Mouse (Mus musculus): ENCODE measurements around the gene Stard10. TPM values are rescaled to one million over a fixed set of nuclear protein-coding genes. Genes with fewer than 3 reads are reported as not detected.

The Stard10 gene
- polyA plus RNA-seq (2015; fragmentation: Nextera tagmentation; extraction: Ambion mirVana), result 12.3 and 14.6 TPM in 2 replicates

DNA sequence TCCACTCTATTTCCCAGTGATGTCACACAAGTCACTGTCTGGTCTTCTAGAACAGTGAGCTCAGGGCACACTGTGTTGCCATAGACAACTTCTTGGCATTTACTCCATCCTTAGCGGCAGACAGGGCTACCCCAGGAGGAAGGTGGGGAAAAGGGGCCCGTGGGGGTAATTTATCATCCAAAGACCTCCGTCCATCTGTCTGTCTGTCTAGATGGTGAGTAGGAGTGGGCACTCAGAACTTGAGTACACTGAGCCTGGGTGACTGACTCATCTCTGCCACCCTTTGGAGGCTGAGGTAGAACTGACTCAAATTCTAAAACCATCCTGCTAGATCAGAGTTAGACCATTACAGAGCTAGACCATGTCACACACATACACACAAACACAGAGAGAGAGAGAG lies at the start of gene Stard10:
Gene Stard10, plus strand, starts transcription at position 73 of the 400 bp plus-strand sequence.
- DNase-seq (ENCODE audit: low spot score), result no peak

DNA sequence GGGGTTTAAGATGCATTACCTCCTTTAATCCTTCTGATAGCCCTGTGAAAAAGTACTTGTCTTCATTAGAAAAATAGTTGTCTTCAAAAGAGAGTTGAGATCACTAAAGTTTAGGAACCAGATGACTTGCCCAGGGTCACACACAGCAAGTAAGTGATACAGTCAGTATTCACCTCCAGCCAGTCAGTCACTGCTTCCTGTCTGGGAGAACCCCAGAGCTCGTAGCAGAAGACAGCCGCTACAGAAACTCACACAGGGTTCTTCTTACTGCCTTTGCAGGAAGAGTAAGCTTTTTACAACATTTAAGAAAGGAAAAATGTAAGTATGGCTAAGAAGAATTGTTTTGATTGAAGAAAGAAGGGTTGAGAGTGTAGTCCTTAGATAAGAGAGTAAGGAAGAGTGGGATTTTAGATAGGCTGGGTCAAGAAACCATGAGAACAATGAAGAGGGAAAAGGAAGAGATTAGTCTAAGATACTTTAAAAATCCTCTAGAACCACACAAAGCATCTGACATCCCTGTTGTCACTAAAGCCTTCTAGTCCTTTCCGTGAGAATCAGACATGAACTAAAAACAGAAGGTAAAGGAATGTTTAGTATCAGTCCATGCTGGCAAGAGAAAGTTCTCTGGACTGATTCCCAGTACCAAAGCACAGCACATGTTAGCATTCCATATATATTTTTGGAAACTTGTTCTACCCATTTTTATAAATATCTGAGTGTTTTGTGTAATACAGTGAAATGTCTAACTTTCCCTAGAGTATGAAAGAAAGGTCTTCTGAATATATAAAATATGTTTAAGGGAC lies 49.2 kb upstream of the Stard10 start:
- no peak for DNase-seq (ENCODE audit: low spot score)

DNA sequence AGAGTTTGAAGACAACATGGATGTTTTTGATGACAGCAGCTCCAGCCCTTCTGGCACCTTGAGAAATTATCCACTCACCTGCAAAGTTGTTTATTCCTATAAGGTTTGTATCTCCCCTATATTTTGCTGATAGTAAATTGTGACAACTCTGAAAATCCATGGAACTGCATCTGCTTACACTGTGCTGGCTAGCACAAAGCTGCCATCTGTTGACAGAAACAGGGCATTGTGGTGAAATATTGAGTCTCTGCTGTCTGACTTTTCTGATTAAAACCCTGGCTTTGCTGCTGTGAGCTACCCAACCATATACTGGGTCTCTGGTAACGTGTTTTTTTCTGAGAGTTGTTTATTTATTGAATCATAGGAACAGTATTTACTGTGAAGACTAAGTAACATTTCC lies 45.3 kb upstream of the Stard10 start:
- no peak for DNase-seq (ENCODE audit: low spot score)

DNA sequence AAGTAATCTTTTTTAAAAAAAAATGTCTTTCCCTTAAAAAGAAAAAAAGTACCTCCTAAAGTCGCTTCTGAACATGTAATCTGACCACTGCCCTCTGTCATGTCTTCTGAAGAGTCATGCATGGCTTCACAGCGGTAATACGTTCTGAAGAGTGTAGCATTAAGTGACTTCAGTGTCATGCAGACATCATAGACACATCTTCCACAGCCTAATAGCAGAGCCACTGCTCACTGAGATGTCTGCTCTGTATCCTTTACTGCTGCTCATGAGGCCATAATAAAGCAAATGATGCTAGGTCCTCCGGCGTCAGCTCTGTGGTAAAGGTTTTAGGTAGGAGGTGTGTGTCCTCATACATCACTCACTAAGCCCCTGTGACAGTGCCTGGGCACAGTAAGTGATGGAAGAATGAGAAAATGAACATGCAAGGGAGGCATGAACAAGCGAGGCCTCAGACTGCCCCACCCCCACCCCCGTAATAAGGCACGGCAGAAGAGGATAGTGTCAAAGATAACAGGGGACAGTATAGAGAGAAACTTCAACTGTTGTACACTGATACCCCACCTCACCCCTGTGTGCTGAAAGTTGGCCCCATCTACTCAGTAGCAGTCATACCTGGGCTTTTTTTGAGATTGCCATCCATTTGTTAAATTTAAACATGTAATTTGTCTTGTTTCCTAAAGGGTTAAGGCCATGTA lies 44.3 kb upstream of the Stard10 start:
- DNase-seq (ENCODE audit: low spot score), result no peak

DNA sequence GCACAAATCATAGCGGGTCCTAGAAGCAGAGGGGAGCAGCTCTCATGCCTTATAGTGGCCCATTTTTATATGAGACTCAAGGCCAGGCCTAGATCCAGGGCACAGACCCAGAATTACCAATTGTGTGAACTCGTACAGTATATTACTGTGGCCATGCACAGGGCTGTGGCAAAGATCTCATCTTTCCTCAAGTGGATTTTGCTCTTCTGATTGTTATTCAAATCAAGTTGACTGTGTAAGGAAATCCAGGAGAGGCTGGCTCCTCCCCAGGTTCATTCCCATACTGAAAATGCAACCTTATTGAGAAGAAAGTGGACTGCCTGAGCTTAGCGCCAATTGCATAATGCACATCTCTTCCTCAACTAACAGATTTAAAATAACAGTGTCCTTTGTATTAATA lies 34.2 kb upstream of the Stard10 start:
- DNase-seq (ENCODE audit: low spot score), result no peak

DNA sequence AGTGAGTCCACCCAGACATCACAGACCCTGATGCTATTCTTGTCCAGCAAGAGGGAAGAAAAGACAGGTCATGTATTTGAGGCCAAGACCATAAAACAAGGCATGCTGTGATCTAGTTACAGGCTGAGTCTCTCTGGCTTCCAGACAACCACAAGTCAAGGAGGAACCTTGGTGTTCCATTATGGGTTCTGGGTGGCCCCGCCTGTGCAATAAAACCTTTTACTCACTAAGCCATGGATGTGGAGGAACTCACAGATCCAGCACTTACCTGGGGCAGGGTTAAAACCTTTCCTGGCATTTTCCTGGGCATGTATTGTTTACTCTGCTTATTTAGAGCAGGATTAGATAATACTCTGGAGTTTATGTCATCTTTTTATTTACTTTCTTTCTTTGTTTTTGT lies 32.4 kb upstream of the Stard10 start:
- no peak for DNase-seq (ENCODE audit: low spot score)

DNA sequence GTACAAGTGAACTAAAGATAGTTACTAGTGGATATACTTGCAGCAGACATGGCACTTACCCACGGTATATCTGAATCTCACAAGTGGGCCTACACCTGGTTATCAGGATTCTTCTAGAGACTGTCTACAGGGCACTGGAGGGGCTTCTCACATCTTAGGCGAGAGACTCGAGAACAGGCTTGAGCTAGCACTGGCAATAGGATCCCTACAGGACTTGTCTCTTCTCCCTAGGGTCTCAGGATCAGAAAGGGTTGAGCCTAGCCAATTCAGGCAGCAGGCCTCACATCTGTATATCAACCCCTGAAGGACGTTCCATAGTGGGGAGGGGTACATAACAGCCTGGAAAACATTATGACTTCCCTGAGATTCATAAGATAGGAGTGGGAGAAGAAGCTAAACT lies 30.0 kb upstream of the Stard10 start:
- DNase-seq (ENCODE audit: low spot score), result no peak

DNA sequence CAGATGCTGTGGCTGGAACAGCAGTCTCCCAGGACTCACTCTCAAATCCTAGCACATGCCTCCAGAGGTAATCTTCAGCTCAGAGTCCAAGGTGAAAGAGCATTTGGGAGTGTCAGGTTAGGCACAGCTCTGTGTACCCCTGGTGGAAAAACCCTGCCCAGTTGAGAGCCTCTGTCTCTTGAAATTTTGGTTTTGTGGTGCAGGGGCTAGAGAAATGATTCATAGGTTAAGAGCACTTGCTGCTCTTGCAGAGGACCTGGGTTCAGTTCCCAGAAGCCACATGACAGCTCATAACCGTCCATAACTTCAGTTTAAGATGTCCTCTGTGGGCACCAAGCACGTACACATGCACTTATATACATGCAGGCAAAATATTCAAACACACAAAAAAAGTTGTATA lies 29.1 kb upstream of the Stard10 start:
- no peak for DNase-seq (ENCODE audit: low spot score)

DNA sequence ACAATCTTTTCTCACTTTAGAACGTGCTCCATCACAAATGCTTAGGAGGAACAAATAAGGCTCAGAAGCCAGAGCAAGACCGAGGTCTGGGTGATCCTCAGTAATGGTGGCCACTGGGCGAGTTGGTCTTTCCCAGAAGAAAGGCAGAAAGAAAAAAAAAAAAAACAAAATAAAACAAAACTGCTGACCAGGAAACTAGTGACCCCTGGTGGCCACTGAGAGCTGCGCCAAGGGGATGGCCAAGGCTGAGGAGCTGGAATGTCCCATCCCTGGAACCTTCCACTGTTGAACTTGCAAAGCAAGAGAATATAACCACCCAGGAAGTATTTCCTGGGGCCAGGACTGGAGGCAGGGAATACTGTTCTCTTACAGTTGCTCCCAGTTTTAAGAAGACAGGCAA lies 28.4 kb upstream of the Stard10 start:
- peak; percentile 31 for DNase-seq (ENCODE audit: low spot score)

DNA sequence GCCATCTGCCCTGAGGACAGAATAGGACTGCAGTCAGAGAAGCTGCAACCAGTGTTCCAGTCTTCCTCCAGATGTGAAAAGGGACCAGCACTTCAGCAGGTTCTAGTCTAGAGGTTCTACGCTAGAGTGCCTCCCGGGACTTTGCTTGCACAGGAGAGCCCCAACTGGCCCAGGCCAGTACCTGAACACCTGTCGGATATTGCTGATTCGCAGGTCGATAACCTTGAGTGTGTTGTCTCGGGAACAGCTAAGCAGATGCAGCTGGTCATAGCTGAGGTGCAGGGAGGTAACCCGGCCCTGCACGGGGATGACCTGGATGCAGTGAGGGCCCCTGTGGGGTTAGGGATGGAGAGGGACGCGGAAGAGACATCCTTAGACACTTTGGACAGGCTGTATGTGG lies 26.5 kb upstream of the Stard10 start:
- no peak for DNase-seq (ENCODE audit: low spot score)

DNA sequence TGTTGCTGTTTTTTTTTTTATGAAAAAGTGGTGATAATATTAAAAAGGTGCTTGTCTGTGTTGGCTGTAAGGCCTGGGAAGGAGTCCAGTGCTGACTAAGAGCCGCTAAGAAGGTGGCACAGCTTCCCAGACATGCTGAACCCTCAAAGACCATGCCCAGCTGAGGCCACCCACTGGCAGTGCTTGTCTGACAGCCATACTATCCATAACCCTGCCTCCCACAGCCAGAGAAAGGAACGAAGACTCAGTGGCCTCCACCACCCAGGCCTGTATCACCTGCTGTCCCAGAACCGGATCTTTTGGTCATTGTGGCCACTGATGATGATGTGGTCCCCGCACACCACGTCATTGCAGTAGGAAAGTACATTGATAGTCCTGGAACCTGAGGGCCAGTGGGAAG lies 25.7 kb upstream of the Stard10 start:
- no peak for DNase-seq (ENCODE audit: low spot score)

DNA sequence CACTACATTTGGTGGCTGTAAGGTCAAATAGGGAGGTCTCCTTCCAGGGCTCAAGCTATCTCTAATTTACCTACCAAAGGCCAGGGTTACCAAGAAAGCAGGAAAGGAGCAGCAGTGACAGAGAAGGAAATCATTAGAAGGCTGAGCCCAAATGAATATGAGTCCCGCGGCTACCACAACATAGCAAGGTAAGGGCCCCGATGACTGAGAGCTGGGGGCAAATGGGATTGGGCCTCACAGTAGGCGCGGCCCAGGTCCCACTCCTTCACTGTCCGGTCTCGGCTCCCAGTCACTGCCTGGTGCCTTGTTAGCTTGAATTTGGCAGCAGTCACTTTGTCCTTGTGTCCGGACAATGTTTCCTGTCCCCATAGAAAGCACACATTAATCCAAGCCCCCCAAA lies 25.2 kb upstream of the Stard10 start:
- no peak for DNase-seq (ENCODE audit: low spot score)

DNA sequence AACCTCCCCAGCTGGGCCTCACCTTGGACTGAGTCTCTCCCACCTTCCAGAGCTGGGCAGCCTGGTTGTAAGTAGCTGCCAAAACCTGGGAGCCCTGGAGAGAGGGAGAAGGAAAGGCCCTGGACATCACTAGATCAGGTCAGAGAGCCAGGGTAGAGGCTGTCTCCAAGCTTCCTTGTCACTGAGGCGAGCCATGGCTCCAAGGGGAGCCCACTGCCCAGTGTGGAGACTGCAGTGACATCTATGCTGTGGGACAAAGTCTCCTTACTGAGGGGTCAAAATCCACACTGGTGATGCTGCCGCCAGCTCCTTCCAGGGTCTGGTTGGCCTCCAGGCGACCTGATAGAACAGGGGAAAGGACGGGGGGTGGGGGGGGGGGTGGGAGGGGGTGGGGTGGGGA lies 24.8 kb upstream of the Stard10 start:
- no peak for DNase-seq (ENCODE audit: low spot score)

DNA sequence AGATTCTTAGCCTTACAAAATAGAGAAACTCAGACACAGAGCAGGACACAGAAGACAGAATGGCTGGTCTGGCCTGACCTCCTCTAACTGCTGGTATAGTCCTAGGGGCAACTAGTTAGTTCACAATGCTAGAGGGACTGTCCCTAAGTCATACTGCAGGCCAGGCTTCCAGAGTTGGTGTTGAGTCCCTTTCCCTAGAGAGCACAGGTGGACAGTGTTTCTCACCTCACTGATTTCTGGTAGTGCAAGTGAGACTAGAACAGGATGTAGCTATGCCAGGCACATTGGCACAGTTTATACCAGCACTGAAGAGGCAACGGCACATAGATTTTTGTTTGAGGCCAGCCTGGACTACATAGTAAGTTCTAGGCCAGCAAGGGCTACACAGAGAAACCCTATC lies 24.2 kb upstream of the Stard10 start:
- DNase-seq (ENCODE audit: low spot score), result no peak

DNA sequence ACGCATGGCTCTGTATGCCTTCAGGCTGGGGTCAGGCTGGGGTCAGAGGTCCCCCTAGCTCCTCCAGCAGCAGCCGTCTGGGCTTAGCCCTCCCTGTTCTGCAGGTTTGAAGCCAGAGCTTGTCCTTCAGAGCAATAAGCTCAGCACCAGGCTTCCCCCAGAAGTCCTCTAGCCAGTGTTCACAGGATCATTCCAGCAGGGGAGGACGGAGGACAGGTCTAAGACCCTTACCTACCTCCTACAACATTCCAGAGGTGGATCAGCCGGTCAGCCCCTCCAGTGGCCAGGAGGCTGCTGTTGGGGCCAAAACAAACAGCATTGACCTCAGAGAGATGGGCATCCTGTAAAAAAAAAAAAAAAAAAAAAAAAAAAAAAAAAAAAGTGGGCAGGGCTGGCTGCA lies 23.7 kb upstream of the Stard10 start:
- no peak for DNase-seq (ENCODE audit: low spot score)

DNA sequence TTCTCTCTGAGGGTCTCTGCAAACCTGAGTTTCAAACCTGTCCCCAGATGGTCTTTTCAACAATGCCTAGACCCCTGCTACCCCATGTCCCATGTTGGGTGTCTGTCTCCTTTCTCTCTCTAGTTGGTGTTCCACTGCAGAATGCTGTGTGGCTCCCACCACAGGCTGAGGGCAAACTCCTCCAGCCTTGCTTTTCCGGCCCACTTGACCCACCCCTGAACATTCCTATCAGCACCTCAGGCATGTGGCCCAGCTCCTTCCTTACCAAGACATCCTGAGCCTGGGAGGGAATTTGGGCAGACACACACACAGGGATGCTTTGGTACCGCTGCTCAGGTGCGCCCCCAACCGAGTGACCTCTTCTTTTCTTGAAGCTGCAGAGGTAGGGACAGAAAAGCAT lies 23.3 kb upstream of the Stard10 start:
- DNase-seq (ENCODE audit: low spot score), result no peak

DNA sequence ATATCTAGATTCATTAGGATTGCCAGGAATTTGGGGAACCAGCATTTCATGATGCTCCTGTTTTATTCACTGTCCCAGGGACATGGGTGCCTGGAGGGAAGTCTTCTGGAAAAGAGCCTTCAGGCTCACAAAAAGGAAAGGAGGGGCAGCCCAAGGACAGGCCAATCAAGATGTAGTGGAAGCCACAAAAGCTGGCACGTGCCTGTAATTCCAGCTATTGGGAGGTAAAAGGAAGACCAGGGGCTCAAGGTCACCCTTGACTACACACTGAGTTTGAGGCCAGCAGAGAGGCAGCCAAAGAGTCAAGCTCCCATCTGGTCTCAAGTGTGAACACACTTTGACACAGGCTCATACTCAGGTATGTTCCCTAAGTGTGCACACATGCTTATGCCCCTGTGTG lies 21.4 kb upstream of the Stard10 start:
- no peak for DNase-seq (ENCODE audit: low spot score)

DNA sequence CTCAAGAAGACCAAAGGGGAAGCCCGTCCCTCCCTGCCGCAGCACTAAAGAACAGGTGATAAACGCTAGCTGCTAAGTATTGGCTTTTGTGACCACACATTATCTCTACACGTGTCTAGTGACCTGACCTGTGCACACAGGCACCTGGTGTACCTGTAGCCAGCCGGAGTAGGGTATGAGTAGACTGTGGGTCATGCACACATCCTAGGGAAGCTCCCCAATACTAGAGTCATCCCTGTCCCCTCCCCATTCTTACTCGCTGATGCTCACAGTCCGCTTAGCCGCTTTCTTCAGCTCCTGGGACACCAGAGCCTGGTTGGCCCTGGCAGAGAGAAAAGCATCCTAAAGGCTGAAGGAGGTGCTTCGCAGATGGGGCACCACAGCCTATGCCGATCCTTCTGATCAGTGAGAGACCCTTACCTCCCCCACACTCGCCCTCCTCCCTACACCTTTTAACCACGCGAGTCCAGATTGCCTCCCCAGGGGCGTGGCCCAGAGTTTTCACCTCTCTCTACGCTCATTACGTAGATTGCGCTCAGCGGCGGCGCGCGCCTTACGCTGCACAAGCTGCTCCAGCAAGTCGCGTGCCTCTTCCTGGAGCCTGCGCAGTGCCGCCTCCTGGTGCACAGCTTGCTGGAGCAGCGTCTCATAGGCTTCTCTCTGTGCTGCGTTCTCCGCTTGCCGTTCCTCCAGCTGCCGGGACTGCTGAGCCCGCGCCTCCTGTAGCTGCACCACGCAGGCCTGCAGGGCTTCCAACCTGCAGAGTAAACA lies 20.4 kb upstream of the Stard10 start:
- DNase-seq (ENCODE audit: low spot score), result peak; percentile 82

DNA sequence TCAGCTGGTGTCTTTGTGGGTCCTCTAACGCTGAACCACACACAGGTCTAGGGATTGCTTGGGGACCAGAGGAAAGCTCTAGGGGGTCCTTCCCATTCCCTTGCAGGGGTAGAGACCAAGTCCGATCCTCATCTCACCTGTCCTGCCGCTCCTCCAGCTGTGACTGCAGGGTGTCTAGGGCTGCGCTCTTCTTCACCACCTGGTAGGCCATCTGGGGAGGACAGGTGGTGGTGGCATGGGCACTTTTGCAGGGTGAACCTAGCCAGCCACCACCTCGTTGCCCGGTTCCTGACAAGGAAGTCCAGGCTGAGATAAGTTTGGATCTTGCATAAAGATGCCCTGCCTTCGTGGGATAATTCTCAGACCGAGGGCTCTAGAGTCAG lies 19.9 kb upstream of the Stard10 start:
- DNase-seq (ENCODE audit: low spot score), result no peak

DNA sequence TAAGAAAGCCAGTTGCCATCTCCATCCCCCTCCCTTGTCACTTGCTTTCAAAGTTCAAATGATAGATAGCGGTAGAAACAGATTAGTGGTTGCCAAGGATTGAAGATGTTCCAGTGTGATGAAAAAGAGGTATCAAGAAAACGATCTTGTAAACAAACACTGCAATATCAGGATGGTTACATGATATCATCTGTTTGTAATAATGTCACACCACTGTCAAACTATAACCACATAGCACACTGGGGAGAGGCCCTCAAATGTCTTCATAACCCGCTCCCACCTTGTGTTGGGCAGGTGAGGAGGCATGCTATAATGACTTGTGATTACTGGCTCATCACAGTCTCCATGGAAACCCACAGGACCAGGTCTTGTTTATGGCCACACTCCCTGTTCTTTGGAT lies 18.5 kb upstream of the Stard10 start:
- no peak for DNase-seq (ENCODE audit: low spot score)

DNA sequence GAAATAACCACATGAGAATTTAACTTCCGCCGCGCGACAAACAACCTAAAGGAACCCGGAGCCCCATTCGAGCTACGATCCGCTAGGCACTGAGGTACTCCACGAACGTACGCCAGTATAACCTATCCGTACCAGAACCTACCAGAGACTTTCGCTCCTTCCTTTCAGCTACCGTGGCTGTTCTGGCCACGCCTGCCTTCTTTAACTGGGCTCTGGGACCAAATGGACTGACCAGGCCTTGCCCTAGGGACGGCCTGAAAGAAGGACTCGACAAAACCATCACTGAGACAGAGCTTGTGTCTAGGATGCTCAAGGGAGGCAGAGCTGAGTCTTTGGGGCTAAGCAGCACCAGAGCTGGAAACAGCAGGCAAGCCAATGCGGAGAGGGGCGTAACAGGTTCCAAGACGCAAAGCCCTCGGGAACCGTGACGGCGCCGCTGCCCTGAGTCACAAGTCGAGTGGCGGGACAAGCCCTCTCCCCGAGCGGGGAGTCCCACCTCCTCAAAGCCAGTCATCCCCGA lies 15.5 kb upstream of the Stard10 start:
- peak; percentile 75 for DNase-seq (ENCODE audit: low spot score)

DNA sequence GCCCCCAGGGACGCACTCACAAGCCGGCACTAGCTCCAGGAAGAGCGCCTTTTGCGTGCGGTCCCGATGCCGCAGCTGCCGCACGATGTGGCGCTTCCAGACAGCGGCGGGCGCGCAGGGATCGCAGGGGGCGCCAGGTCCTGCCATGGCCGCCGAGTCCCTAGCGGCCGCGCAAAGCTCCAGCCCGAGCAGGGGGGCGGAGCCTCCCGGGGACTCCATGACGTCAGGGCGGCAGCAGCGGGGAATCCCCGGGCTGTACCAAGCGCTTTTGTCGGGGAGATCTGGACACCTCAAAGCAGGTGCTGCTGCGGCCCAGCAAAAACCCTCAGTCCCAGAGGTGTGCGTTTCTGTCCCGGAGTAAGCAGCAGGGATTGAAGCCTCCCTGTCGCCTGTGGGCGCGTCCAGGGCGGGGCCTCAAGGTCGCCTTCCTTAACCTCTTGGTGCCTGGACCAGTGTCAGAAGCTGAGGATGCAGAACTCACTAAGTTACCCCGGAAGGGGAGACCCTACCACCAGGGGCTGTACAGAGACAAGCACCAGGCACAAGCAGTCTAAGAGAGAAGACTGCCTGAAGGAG lies 14.9 kb upstream of the Stard10 start, which contains the start of gene Atg16l2:
Gene Atg16l2, minus strand, starts transcription at position 371 of the 576 bp plus-strand sequence.
- peak; percentile 97 for DNase-seq (ENCODE audit: low spot score)
